Mouse (Mus musculus) layer of hippocampus, postnatal 10 days (tissue): ENCODE measurements around the gene Rbks. TPM values are rescaled to one million over a fixed set of nuclear protein-coding genes. Genes with fewer than 3 reads are reported as not detected.

Experiments
- DNase-seq, 2 experiments: peaks; one replicate each; pipeline ENCODE4 v3.0.0; 2021; ENCODE audit warnings: low spot score in 2 of 2
- long read RNA-seq: library from polyadenylated mRNA; stranded (forward); transcript quantifications from one replicate; pipeline ENCODE4 v2.0.0, GENCODE M21; 2023
- total RNA-seq, 2 experiments: library from RNA; stranded (reverse); gene quantifications; 2 replicates each; pipeline ENCODE4 v1.2.3; 2021

Gene Rbks
- 1 to 10 TPM; 2.7 TPM for total RNA-seq
- long read RNA-seq, partial matches to known transcripts, result 0 of 3 reads
- long read RNA-seq, other reads (novel, unspliced or antisense), result 2 of 3 reads

GRCm38 (mm10) chr5:31696971-31697643 lies at the start of gene Rbks:
Gene Rbks, minus strand, starts transcription at chr5:31697627.
- DNase-seq, result no peak

- DNase-seq, result no peak
These were observed 45.1 kb upstream of the Rbks start for GRCm38 (mm10) chr5:31742521-31743031.

GRCm38 (mm10) chr5:31741931-31742330 lies 44.5 kb upstream of the Rbks start:
- DNase-seq, result no peak

- DNase-seq, result no peak
These were observed 35.4 kb upstream of the Rbks start for GRCm38 (mm10) chr5:31732644-31733338.

GRCm38 (mm10) chr5:31727456-31727855 lies 30.0 kb upstream of the Rbks start:
- no peak for DNase-seq

GRCm38 (mm10) chr5:31725885-31726284 lies 28.5 kb upstream of the Rbks start:
- no peak for DNase-seq

- DNase-seq, result peak in 1 of 2 experiments; percentile 17
These were observed 27.1 kb upstream of the Rbks start for GRCm38 (mm10) chr5:31724519-31724918.

GRCm38 (mm10) chr5:31715486-31716150 lies 18.2 kb upstream of the Rbks start:
- DNase-seq, result no peak

- DNase-seq, result no peak
These were observed 16.4 kb upstream of the Rbks start for GRCm38 (mm10) chr5:31713841-31714264.

- no peak for DNase-seq
These were observed 15.9 kb upstream of the Rbks start for GRCm38 (mm10) chr5:31713280-31713711.

GRCm38 (mm10) chr5:31709389-31709788 lies 12.0 kb upstream of the Rbks start:
- DNase-seq, result no peak

GRCm38 (mm10) chr5:31706826-31707225 lies 9.4 kb upstream of the Rbks start:
- DNase-seq, result no peak

GRCm38 (mm10) chr5:31704971-31705370 lies 7.5 kb upstream of the Rbks start:
- DNase-seq, result peak; percentile 10 to 22

- DNase-seq, result no peak
These were observed 2.0 kb upstream of the Rbks start for GRCm38 (mm10) chr5:31699397-31699796.

GRCm38 (mm10) chr5:31698931-31699330 lies 1.5 kb upstream of the Rbks start:
- no peak for DNase-seq

GRCm38 (mm10) chr5:31698297-31698726 lies 885 bp upstream of the Rbks start:
- DNase-seq, result peak; percentile 81 to 83

- peak; percentile 92 to 93 for DNase-seq
These were observed 343 bp upstream of the Rbks start, which contains the start of gene Babam2 for GRCm38 (mm10) chr5:31697644-31698296. Gene Babam2, plus strand, starts transcription at chr5:31697684.

GRCm38 (mm10) chr5:31693191-31693590 lies 4.2 kb downstream of the Rbks start:
- no peak for DNase-seq

GRCm38 (mm10) chr5:31687972-31688371 lies 9.5 kb downstream of the Rbks start:
- no peak for DNase-seq

GRCm38 (mm10) chr5:31686040-31686439 lies 11.4 kb downstream of the Rbks start:
- DNase-seq, result no peak

- DNase-seq, result no peak
These were observed 15.1 kb downstream of the Rbks start for GRCm38 (mm10) chr5:31682305-31682704.
